Mouse (Mus musculus) gastrocnemius, adult 2 months (tissue): Measurements from ENCODE around the gene Acbd6. TPM values are rescaled to one million over a fixed set of nuclear protein-coding genes. Genes with fewer than 3 reads are reported as not detected.
A peak's percentile ranks its signal among the peaks of the same experiment; 100 is the strongest.

Source experiments
- DNase-seq: peaks from one replicate; pipeline ENCODE4 v3.0.0; 2022
- H3K27ac ChIP-seq: fragments of 200-600 bp; 2 replicates; pipeline ENCODE4 v1.8.1; 2022; ENCODE audit warnings: mild to moderate bottlenecking
- H3K4me3 ChIP-seq: fragments of 200-600 bp; 2 replicates; pipeline ENCODE4 v1.8.1; 2022; ENCODE audit warnings: mild to moderate bottlenecking, moderate library complexity
- CTCF ChIP-seq: fragments of 200-600 bp; IDR thresholded peaks from 2 replicates; pipeline ENCODE4 v1.8.1; 2022; ENCODE audit warnings: antibody characterized with exemption, mild to moderate bottlenecking, moderate library complexity
- intact Hi-C: fragments of 180-260 bp; cut with DNase I; formaldehyde crosslinking; loops from one replicate; pipeline ENCODE4 v1.15.1; 2025
- total RNA-seq, 2 experiments: library from RNA; stranded (reverse); gene quantifications; 2 replicates each; pipeline ENCODE4 v1.2.3; 2021

Acbd6 gene
- total RNA-seq, 2 experiments from 2014 or later = 54.4 to 65.2 TPM

DNA sequence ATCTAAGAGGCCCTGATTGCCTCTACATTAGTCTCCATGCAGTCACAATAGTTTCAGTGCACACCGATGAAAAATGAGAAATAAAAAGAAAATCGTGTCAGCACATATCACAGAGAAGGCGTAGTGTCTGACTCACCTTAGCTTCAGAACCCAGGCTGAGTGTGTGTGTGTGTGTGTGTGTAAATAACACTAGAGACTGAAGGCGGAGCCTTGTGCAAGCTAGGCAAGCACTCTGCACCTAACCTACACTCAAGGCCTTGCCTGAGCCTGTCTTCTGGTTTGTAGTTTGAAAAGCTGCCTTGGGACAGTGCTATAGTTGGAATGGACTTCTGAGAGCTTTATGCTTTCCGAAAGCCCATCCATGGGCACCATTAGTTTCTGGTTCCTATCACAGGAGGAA, 131.6 kb downstream of the Acbd6 start:
- H3K4me3 ChIP-seq = no peak overlapping the region
- no peak overlapping the region for H3K27ac ChIP-seq
- no peak for DNase-seq
- no peak for TF ChIP-seq CTCF
- intact Hi-C loops = no loop called here

DNA sequence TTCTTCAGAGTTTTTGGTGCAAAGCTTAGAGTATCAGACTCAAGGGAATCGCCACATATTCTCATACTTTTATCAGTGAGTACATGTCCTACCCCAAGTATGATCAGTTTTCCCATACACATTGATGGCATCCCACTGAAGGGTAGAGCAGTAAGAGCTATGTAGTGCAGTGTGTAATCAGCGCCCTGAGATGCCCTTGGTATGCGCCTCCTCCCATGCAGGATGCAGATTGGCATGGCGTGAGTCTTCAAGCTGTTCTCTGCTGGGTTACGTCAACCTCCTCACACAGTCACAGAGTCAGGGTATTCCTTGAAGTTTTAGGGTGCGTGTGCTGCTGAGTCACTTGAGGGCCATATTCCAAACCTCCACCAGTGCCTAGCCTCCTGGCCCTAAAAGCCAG, 134.3 kb downstream of the Acbd6 start:
- DNase-seq = no peak
- Histone ChIP-seq H3K27ac (no peak overlapping the region), H3K4me3 (no peak overlapping the region)
- TF ChIP-seq CTCF = no peak
- intact Hi-C loops = no loop called here

DNA sequence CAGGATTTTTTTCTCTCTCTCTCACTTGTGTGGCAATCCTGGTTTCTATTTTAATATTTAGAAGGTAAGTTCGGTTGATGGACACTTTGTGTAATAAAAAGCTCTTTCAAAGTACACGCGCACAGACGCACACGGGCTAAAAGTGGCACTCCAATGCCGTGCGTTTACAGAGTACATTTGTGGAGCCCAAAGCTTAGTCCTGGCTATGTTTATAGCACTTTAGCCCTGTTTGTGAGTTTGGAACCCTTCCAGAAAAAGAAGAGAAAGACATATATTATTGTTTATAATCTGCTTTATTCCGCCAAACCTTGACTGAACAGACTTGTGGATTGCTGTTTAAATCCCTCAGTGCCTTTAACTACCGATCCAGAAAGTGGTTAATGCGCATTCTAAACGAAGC, 135.1 kb downstream of the Acbd6 start:
- DNase-seq = no peak
- no peak for TF ChIP-seq CTCF
- Histone ChIP-seq H3K4me3 (no peak overlapping the region), H3K27ac (no peak overlapping the region)
- intact Hi-C loops = no loop called here

DNA sequence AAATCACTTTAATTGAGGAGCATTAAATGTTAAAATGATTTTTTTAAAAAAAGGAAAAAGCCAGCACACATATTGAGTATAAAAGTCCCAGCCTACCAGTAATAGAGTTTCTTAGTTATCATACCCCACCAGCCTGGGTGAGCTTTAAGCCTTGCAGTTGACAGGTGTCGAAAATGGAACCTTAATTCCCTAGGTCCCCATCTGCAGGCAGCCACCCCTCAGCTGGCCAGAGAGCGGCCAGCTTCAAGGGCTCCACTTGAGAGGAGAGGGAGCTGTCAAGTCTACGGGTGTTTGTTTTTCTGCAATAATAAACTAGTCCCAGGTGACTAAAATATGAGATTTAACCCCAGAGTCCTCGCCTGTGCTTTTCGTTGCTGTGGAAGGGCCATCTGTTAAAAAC, 135.5 kb downstream of the Acbd6 start:
- H3K27ac ChIP-seq = no peak overlapping the region
- DNase-seq = no peak
- no peak overlapping the region for H3K4me3 ChIP-seq
- intact Hi-C loops = no loop called here
- no peak for TF ChIP-seq CTCF

DNA sequence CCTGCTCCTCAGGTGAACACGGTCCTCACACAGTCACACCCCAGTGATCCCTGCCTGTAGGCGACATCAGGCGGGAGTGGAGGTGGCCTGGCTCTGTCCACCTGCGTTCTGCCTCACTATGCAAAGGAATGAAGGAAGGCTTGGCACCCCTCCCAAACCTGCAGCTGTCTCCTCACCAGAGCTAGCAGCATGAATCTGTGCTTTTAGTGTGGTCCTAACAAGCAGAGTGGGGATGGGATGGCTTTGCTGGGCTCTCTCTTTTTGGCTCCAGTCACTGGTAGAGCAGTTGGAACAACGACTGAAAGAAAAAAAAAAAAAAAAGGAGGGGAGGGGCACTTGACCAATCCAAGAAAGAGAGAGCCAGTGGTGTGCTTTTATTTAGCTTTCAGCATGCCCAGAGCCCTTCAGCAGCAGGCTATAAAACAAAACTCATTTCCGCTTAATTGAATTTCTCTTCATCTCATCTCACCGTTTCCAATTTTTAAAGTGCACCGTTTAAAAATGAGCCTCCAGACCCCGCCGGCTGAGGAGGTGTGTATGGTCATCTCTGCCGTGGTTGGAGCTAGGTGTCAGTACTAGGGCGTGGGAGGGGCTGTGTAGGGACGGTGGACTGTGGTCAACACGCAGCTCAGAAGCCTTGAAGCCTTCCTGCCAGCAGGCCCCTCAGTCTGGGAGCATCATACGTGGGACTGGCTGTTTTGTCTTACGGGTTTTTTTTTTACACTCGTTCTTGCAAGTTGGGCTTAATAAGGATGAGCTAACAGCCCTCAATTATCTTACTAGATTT, 140.6 kb downstream of the Acbd6 start:
- DNase-seq = peak; percentile 29
- Histone ChIP-seq H3K4me3 (no peak overlapping the region), H3K27ac (no peak overlapping the region)
- no peak for TF ChIP-seq CTCF
- intact Hi-C loops = no loop called here

DNA sequence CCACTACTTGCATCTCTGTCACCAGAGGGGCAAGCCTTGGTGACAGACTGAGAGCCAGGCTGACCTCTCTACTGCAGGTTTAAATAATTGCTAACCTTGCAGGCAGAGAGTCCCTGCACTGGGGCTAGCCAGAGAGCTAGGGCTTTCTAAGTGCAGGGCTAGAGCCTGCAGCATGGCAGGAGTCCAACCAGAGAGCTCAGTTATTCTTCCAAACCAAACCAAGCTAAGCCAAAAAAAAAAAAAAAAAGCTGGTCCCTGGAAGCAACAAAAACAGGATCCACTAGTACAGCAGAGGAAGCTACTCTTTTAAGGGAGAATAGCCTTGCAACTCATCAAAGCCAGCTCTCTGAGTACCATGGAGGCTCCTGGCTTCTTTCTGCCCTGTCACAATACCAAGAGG, 143.0 kb downstream of the Acbd6 start:
- TF ChIP-seq CTCF = no peak
- Histone ChIP-seq H3K4me3 (no peak overlapping the region), H3K27ac (no peak overlapping the region)
- DNase-seq = peak; percentile 30
- intact Hi-C loops = no loop called here

DNA sequence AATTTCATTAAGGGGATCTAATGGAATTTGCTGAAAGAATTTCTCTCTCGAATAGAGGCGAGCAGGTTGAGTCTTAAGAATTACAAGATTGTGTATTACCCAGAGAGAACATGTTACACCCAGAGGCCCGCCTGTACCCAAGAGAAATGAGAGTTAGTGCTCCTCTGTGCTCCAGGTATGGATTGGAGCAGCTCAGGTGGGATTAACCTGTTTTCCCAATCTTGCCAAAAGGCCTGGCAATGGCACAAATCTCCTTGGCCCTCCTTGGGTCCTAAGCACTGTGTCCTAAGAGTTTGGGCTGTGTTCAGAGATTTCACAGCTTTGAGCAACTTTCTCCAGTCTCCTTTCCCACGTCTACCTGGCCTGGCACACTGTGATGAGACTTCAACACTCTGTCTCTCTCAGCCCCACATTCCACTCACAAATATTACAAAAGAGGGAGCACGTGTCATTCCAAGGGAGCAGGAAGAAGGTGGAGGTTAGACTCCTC, 145.3 kb downstream of the Acbd6 start:
- intact Hi-C loops = no loop called here
- DNase-seq = no peak
- H3K27ac ChIP-seq = no peak overlapping the region
- no peak overlapping the region for H3K4me3 ChIP-seq
- TF ChIP-seq CTCF = no peak

DNA sequence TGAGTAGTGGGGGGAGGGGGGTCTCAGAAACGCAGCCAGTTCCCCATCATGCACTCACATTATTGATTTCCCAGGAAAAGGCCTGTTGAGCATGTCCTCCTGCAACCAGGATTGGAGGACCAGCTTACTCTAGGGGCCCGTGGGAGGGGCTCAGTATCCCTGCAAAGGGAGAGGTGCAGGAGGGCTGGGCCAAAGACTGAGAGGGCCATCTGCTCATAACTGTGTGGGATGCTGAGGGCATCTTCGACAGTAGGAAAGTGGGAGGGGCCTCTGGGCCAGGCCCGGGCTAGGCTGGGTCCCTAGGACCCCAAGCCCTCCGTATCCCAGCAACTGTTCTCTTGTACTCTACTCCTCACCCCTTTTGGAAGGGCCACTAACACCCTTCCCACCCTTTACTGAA, 146.3 kb downstream of the Acbd6 start:
- DNase-seq = no peak
- no peak for TF ChIP-seq CTCF
- H3K4me3 ChIP-seq = no peak overlapping the region
- intact Hi-C loops = no loop called here
- no peak overlapping the region for H3K27ac ChIP-seq

DNA sequence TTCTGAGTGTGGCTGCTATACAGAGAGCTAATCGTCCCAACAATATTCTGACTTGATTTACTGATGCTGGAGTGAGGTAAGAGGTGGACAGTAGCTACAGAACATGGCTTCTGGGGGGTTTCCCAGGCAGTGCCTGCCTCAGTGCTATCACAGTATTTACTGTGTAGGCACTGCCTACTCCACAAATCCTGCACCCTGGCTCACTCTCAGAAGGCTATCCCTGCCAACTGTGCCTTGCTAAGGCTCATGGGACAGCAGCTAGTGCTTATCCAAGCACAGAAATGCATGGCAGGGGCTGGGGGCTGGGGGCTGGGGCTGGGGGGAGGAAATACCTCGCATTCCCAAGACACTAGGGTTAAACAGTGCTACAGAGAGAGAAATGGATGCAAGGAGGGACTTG, 155.4 kb downstream of the Acbd6 start:
- Histone ChIP-seq H3K27ac (no peak overlapping the region), H3K4me3 (no peak overlapping the region)
- no peak for DNase-seq
- TF ChIP-seq CTCF = no peak
- intact Hi-C loops = no loop called here

DNA sequence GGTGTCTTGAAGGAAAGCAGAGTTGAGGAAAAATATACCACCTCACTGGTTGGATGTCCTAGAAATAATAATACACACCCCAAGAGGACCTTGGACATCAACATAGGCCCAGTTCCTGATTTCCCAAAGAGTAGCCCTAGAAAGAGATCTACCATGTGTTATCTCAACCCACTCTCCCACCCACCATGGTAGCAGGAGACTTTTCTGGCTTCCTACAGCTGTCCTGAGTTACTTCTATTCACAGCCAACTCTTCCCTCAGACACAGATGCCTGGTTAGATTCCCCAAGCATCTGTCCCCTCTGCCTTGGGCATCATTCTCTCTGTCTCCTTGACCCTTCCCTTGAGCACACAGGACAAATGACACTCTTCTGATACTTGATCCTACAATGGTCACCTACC, 157.4 kb downstream of the Acbd6 start:
- no peak for DNase-seq
- TF ChIP-seq CTCF = no peak
- Histone ChIP-seq H3K27ac (no peak overlapping the region), H3K4me3 (no peak overlapping the region)
- intact Hi-C loops = no loop called here

DNA sequence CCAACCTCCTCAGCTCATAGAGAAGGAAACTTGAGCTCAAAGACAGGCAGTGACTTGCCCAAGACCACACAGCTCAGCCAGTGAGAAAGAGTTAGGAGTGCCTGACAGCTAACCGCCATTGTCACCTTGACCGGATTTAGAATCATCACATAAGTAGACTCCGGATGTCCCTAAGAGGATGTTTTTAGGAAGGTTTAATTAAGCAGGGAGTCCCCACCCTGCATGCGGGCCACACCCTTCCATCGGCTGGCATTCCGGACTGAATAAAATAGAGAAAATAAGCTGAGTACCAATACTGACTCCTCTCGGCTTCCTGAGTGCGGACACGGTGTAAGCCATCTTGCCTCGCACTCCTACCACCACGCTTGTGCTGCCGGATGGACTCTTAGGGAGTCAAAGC, 159.4 kb downstream of the Acbd6 start:
- no peak for TF ChIP-seq CTCF
- Histone ChIP-seq H3K27ac (no peak overlapping the region), H3K4me3 (no peak overlapping the region)
- no peak for DNase-seq
- intact Hi-C loops = no loop called here

DNA sequence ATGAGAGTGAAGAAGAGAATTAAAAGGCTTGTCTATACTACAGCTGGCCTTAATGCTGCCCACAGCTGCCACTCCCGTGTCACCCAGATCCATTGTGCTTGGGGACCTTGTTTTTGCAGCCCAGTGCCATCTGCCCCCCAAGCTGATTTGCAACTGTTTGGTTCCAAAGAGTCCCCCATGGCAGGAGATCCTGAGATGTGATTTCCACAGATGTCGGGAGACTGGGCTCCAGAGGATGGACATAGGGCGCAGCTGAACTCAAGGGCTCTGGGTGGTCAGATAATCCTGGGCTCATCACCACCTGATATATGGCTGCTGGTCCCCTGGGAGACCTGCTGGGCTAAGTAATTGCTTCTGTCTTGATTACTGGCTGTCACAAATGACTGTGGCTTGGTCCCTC, 160.9 kb downstream of the Acbd6 start:
- no peak overlapping the region for H3K4me3 ChIP-seq
- intact Hi-C loops = no loop called here
- no peak for DNase-seq
- no peak overlapping the region for H3K27ac ChIP-seq
- TF ChIP-seq CTCF = no peak

DNA sequence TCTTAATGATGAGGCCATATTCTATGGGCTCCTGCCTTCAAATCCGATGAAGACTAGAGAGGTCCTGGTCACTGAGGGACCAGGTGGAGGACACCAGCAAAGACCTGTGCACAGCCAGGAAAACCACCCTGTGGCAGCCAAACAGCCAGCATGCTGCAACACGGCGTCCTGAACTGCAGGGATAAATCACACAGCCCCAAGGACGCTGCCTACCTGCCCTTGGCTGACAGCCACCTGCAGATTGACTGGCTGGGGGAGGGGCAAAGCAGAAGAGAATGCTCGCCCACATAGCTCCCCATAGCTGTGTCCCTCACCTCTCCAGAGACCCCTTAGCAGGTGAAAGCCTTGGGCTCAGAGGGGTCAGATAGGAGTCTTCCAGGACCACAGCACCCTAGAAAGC, 162.1 kb downstream of the Acbd6 start:
- no peak for DNase-seq
- Histone ChIP-seq H3K4me3 (no peak overlapping the region), H3K27ac (no peak overlapping the region)
- intact Hi-C loops = no loop called here
- no peak for TF ChIP-seq CTCF

DNA sequence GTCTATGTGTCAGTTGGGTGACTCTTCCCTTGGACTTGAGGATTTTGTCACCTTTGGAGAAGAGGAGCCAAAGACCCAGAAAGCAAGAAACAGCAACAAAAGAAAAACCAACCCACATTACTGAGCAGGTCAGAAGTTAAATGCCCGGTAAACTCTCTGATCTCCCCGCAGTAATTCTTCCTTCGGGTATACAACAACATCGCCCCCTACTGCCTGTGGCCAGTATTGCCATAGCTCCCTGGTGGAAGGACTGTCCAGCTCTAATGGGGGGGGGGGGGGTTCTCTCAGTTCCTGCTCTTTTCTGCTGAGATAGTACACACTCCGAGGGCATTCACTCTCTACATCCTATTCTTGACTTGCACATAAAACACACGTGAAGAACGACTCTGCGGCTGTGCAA, 163.5 kb downstream of the Acbd6 start:
- peak; percentile 67 for TF ChIP-seq CTCF
- no peak overlapping the region for H3K27ac ChIP-seq
- no peak overlapping the region for H3K4me3 ChIP-seq
- DNase-seq = peak; percentile 72
- intact Hi-C loops = loop anchor here (1.0 kb wide), 1 partner anchor 146 kb away; no protein-coding TSS in a partner anchor
